Mouse (Mus musculus): ENCODE measurements around the gene Bmyc. TPM values are rescaled to one million over a fixed set of nuclear protein-coding genes. Genes with fewer than 3 reads are reported as not detected.

The Bmyc gene
- polyA plus RNA-seq, 1 experiment from 2014 or later = 77.6 TPM

- Histone ChIP-seq H3K4me3 (no peak overlapping the region), H3K36me3 (no peaks in the 10 kb centered on the region), H3K27me3 (ENCODE audit: low read depth, poor library complexity, severe bottlenecking) (no peaks in the 10 kb centered on the region), H3K9me3 (replicated peaks) (no peaks in the 10 kb centered on the region), H3K27ac (replicated peaks) (no peak overlapping the region), H3K4me1 (no peaks in the 10 kb centered on the region)
- no peak for DNase-seq (ENCODE audit: low spot score)
- WGBS = 90% methylated on average over 1 of the region's 1 CpGs
Measured at GRCm38 (mm10) chr2:25754201-25754600, 47.7 kb downstream of the Bmyc start.

Other genes starting within 250 kb of the Bmyc start
- gene Clic3, start 249.9 kb upstream of the Bmyc start, polyA plus RNA-seq (2016; fragmentation: Nextera tagmentation; extraction: Ambion mirVana) = 1.1 and 1.9 TPM in 2 replicates
- 17.4 and 26.4 TPM in 2 replicates for gene Paxx, start 245.6 kb upstream of the Bmyc start, polyA plus RNA-seq (2016; fragmentation: Nextera tagmentation; extraction: Ambion mirVana)
- gene Ptgds, start 236.7 kb upstream of the Bmyc start, polyA plus RNA-seq (2016; fragmentation: Nextera tagmentation; extraction: Ambion mirVana) = 0.16 TPM in 1 of 2 replicates, not detected in the other
- not detected in 2 replicates for gene Lcn12, start 212.8 kb upstream of the Bmyc start, polyA plus RNA-seq (2016; fragmentation: Nextera tagmentation; extraction: Ambion mirVana)
- 91.2 and 108 TPM in 2 replicates for gene Fbxw5, start 206.0 kb upstream of the Bmyc start, polyA plus RNA-seq (2016; fragmentation: Nextera tagmentation; extraction: Ambion mirVana)
- 5.2 and 5.6 TPM in 2 replicates for gene C8g, start 205.0 kb upstream of the Bmyc start, polyA plus RNA-seq (2016; fragmentation: Nextera tagmentation; extraction: Ambion mirVana)
- 38.9 and 41.4 TPM in 2 replicates for gene Traf2, start 159.8 kb upstream of the Bmyc start, polyA plus RNA-seq (2016; fragmentation: Nextera tagmentation; extraction: Ambion mirVana)
- 344 and 364 TPM in 2 replicates for gene Edf1, start 148.9 kb upstream of the Bmyc start, polyA plus RNA-seq (2016; fragmentation: Nextera tagmentation; extraction: Ambion mirVana)
- 6.7 and 7.8 TPM in 2 replicates for gene Mamdc4, start 131.9 kb upstream of the Bmyc start, polyA plus RNA-seq (2016; fragmentation: Nextera tagmentation; extraction: Ambion mirVana)
- 159 and 187 TPM in 2 replicates for gene Phpt1, start 131.5 kb upstream of the Bmyc start, polyA plus RNA-seq (2016; fragmentation: Nextera tagmentation; extraction: Ambion mirVana)
- 0.05 and 0.27 TPM in 2 replicates for gene Ajm1, start 125.0 kb upstream of the Bmyc start, polyA plus RNA-seq (2016; fragmentation: Nextera tagmentation; extraction: Ambion mirVana)
- gene Rabl6, start 98.2 kb upstream of the Bmyc start, polyA plus RNA-seq (2016; fragmentation: Nextera tagmentation; extraction: Ambion mirVana) = 71.2 and 75.1 TPM in 2 replicates
- gene Ccdc183, start 89.1 kb upstream of the Bmyc start, polyA plus RNA-seq (2016; fragmentation: Nextera tagmentation; extraction: Ambion mirVana) = 0.04 and 0.12 TPM in 2 replicates
- 12.8 and 14.7 TPM in 2 replicates for gene Tmem141, start 84.7 kb upstream of the Bmyc start, polyA plus RNA-seq (2016; fragmentation: Nextera tagmentation; extraction: Ambion mirVana)
- 0.36 and 1.4 TPM in 2 replicates for gene Fcna, start 78.7 kb upstream of the Bmyc start, polyA plus RNA-seq (2016; fragmentation: Nextera tagmentation; extraction: Ambion mirVana)
- not detected in 2 replicates for gene Lcn8, start 53.6 kb upstream of the Bmyc start, polyA plus RNA-seq (2016; fragmentation: Nextera tagmentation; extraction: Ambion mirVana)
- not detected in 2 replicates for gene Lcn5, start 48.8 kb upstream of the Bmyc start, polyA plus RNA-seq (2016; fragmentation: Nextera tagmentation; extraction: Ambion mirVana)
- gene Lcn6, start 30.0 kb upstream of the Bmyc start, polyA plus RNA-seq (2016; fragmentation: Nextera tagmentation; extraction: Ambion mirVana) = not detected in 2 replicates
- not detected in 2 replicates for gene Lcn10, start 24.0 kb upstream of the Bmyc start, polyA plus RNA-seq (2016; fragmentation: Nextera tagmentation; extraction: Ambion mirVana)
- not detected in 2 replicates for gene Obp2a, start 6.7 kb upstream of the Bmyc start, polyA plus RNA-seq (2016; fragmentation: Nextera tagmentation; extraction: Ambion mirVana)
- gene Obp2b, start 30.3 kb downstream of the Bmyc start, polyA plus RNA-seq (2016; fragmentation: Nextera tagmentation; extraction: Ambion mirVana) = not detected in 2 replicates
- not detected in 2 replicates for gene Lcn3, start 58.8 kb downstream of the Bmyc start, polyA plus RNA-seq (2016; fragmentation: Nextera tagmentation; extraction: Ambion mirVana)
- not detected in 2 replicates for gene Lcn11, start 70.3 kb downstream of the Bmyc start, polyA plus RNA-seq (2016; fragmentation: Nextera tagmentation; extraction: Ambion mirVana)
- gene Gm13539, start 75.5 kb downstream of the Bmyc start, polyA plus RNA-seq (2016; fragmentation: Nextera tagmentation; extraction: Ambion mirVana) = not detected in 2 replicates
- gene Glt6d1, start 109.1 kb downstream of the Bmyc start, polyA plus RNA-seq (2016; fragmentation: Nextera tagmentation; extraction: Ambion mirVana) = not detected in 2 replicates
- not detected in 2 replicates for gene Lcn9, start 116.4 kb downstream of the Bmyc start, polyA plus RNA-seq (2016; fragmentation: Nextera tagmentation; extraction: Ambion mirVana)
- gene Sohlh1, start 140.5 kb downstream of the Bmyc start, polyA plus RNA-seq (2016; fragmentation: Nextera tagmentation; extraction: Ambion mirVana) = not detected in 2 replicates
- 0.41 and 0.49 TPM in 2 replicates for gene Kcnt1, start 157.0 kb downstream of the Bmyc start, polyA plus RNA-seq (2016; fragmentation: Nextera tagmentation; extraction: Ambion mirVana)

Data from midbrain, embryonic 10.5 days (tissue).